Mouse (Mus musculus) kidney, embryonic 15.5 days (tissue): Measurements from ENCODE around the gene Imp4. TPM values are rescaled to one million over a fixed set of nuclear protein-coding genes. Genes with fewer than 3 reads are reported as not detected.
"Not testable (repeated sequence)": the region's sequence is repeated elsewhere in the genome, so short reads cannot be mapped to it uniquely, and the experiment has no call there.

ENCODE experiments used
- ATAC-seq: fragments of 200-750 bp; cut with Nextera tagmentation; replicated peaks from 2 replicates; pipeline ENCODE4 v1.8.0; 2017; ENCODE audit warnings: moderate TSS enrichment; ENCODE audit not compliant: low FRiP score
- H3K27ac ChIP-seq: fragments of 300-500 bp; sonication (generic); 2 replicates; pipeline ENCODE4 v1.5.1; 2015; ENCODE audit warnings: mild to moderate bottlenecking, inconsistent platforms
- H3K27me3 ChIP-seq: fragments of 300-500 bp; sonication (generic); 2 replicates; pipeline ENCODE4 v1.6.1; 2015; ENCODE audit warnings: inconsistent platforms
- H3K36me3 ChIP-seq: fragments of 300-500 bp; sonication (generic); 2 replicates; pipeline ENCODE4 v1.6.1; 2015; ENCODE audit warnings: inconsistent platforms
- H3K4me1 ChIP-seq: fragments of 300-500 bp; sonication (generic); 2 replicates; pipeline ENCODE4 v1.6.1; 2015; ENCODE audit warnings: inconsistent platforms
- H3K4me2 ChIP-seq: fragments of 300-500 bp; sonication (generic); 2 replicates; pipeline ENCODE4 v1.6.1; 2015; ENCODE audit warnings: moderate library complexity, mild to moderate bottlenecking, inconsistent platforms
- H3K4me3 ChIP-seq: fragments of 300-500 bp; sonication (generic); replicated peaks from 2 replicates; pipeline ENCODE4 v1.5.1; 2015; ENCODE audit warnings: mild to moderate bottlenecking, inconsistent platforms
- H3K9ac ChIP-seq: fragments of 300-500 bp; sonication (generic); 2 replicates; pipeline ENCODE4 v1.6.1; 2015; ENCODE audit warnings: mild to moderate bottlenecking, inconsistent platforms
- H3K9me3 ChIP-seq: fragments of 300-500 bp; sonication (generic); replicated peaks from 2 replicates; pipeline ENCODE4 v1.6.1; 2016; ENCODE audit warnings: inconsistent platforms
- WGBS: fragments of 180-500 bp; shearing (Covaris S2); methylation state at CpG from one replicate; pipeline ENCODE4 v1.1.7; 2015; ENCODE audit warnings: mixed read lengths; 5-methylcytosine and 5-hydroxymethylcytosine counted together
- polyA plus RNA-seq: library from polyadenylated mRNA; unstranded; fragments of >200 nt; fragmentation: Nextera tagmentation; extraction: Ambion mirVana; gene quantifications from 2 replicates; pipeline ENCODE4 v1.2.1, GENCODE M21; 2015

Imp4 gene
- polyA plus RNA-seq, 1 experiment from 2014 or later: 94.9 TPM

DNA sequence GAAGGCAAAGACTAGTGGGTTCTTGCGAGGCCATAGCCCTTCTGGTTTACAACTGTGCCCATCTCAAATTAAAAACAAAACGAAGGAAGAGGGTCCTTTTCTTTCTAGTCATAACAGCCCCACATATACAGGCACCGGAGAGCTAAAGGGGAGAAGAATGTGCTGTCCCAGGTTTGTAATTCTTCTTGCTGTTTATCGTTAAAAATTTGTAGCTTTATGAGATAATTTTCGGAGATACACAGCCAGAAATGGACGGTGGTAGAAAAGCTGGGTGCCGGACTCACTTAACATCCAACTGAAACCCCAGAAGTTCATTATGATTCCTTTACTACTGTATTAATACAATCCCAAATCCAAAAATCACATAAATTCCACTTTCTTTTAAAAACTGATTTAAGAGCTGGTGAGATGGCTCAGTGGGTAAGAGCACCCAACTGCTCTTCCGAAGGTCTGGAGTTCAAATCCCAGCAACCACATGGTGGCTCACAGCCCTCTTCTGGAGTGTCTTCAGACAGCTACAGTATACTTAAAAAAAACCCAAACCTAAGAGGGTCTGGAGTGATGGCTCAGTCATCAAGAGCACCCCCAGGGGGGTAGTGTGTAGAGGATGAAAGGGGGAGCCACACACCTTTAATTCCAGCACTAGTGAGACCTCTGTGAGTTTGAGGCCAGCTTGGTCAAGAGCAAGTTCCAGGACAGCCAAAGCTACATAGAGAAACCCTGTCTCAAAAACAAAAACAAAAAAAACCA lies 4.1 kb upstream of the Imp4 start:
- peak overlapping the region; percentile 70 for H3K4me2 ChIP-seq
- H3K9me3 ChIP-seq: peaks cover 19% of the 10 kb centered on the region
- peaks cover 32% of the 10 kb centered on the region for H3K36me3 ChIP-seq
- no peaks in the 10 kb centered on the region for H3K27me3 ChIP-seq
- peak overlapping the region; percentile 56 for H3K9ac ChIP-seq
- peaks cover 25% of the 10 kb centered on the region for H3K4me1 ChIP-seq
- H3K4me3 ChIP-seq: peak overlapping the region; percentile 71
- ATAC-seq: no peak
- WGBS: 29% methylated on average over 8 of the region's 8 CpGs
- H3K27ac ChIP-seq: peak overlapping the region; percentile 82

- Histone ChIP-seq H3K4me3 (no peak overlapping the region), H3K27me3 (no peaks in the 10 kb centered on the region), H3K4me1 (peaks cover 31% of the 10 kb centered on the region), H3K27ac (no peak overlapping the region), H3K4me2 (no peak overlapping the region), H3K9ac (no peak overlapping the region), H3K9me3 (peaks cover 11% of the 10 kb centered on the region), H3K36me3 (peaks cover 24% of the 10 kb centered on the region)
- 86% methylated on average over 3 of the region's 3 CpGs for WGBS
- no peak for ATAC-seq
Observed at GRCm38 (mm10) chr1:34436374-34436773, 3.3 kb upstream of the Imp4 start.

DNA sequence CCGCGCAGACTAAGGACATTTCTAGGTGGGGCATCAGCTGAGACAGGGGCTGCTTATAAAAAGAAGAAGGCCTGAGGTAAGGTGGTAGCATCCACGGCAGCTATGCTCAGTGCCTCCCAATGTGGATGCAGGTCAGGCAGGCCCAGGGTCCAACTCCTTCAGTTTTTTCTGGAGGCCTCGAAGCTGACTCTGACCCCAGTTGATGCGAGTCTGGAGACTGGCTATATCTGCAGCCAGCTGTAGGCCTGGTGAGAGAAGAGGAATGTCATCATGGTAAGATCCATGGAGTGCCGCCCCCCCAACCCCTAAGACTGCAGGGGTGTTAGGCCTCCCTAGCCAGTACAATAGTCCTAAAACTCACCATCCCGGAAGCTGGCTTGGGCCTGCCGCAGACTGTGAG lies 2.3 kb upstream of the Imp4 start:
- not testable (repeated sequence) for H3K4me3 ChIP-seq, H3K9ac ChIP-seq, H3K27ac ChIP-seq, H3K27me3 ChIP-seq, H3K4me2 ChIP-seq, H3K9me3 ChIP-seq, ATAC-seq
- Histone ChIP-seq H3K4me1 (peaks cover 34% of the 10 kb centered on the region), H3K36me3 (peaks cover 20% of the 10 kb centered on the region; the same call in 1 of the 2 replicates)
- WGBS: 91% methylated on average over 8 of the region's 8 CpGs

DNA sequence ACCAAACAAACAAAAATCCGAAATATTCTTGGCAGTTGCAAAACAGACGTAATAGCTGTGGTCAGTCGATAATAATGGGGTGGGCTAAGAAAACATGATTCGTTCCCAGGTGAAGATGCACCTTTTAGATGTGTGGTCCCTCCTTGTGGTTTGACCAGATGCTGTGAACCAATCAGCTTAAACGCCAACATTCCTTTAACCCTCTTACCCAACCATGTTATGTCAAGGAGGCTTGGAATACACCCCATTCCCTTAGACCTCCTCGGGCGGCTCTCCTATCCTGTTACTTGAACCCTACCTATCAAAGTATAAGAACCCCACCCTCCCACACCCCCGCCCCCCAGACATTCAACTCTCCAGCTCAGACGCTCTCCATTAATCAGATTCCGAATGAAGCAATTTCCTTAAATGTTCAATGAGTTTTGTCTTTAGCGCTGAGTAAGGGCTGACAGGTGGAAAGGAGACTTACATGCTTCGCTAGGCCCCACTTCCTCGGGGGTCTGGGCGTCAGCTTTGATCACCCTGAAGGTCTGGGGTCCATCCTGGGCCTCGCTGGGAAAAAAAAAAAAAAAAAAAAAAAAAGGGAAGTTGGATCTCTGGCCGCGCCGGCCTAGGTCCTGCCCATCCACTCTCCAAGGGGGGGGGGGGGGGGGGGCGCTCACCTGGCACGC lies 1.1 kb upstream of the Imp4 start:
- Histone ChIP-seq H3K36me3 (peaks cover 31% of the 10 kb centered on the region), H3K4me1 (peaks cover 30% of the 10 kb centered on the region), H3K9ac (peak overlapping the region; percentile 56), H3K27ac (no peak overlapping the region), H3K4me3 (peak overlapping the region; percentile 89), H3K27me3 (no peaks in the 10 kb centered on the region), H3K4me2 (peak overlapping the region; percentile 62), H3K9me3 (no peaks in the 10 kb centered on the region)
- 40% methylated on average over 15 of the region's 20 CpGs for WGBS
- no peak for ATAC-seq

DNA sequence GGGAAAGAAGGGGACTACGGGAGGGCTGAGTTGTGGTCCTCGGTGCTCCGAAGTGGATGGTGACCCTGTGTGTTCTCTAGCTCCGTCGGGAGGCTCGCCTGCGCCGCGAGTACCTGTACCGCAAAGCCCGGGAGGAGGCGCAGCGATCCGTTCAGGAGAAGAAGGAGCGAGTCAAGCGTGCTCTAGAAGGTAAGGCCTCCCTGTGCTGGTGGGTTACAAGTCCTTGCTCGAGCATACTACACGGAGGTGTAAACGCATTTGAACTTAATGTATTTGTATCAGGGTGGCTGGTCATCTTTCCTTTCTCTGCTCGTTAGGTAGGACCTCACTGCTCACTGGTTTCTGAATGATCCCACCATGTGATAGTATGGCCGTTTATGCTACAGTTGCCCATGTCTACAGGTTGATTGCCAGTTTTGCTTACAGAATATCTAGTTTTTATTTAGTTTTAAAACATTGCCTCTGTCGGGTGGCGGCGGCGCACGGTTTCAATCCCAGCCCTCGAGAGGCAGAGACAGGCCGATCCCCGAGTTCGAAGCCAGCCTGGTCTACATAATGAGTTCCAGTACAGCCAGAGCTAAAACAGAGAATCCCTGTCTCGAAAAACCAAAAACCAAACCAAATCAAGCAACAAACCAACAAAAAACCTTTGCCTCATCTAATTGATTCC lies 445 bp downstream of the Imp4 start:
- Histone ChIP-seq H3K27me3 (no peaks in the 10 kb centered on the region), H3K4me3 (peak overlapping the region; percentile 89), H3K4me2 (peak overlapping the region; percentile 62), H3K9ac (peak overlapping the region; percentile 65), H3K27ac (peak overlapping the region; percentile 82), H3K4me1 (peaks cover 22% of the 10 kb centered on the region), H3K36me3 (peaks cover 46% of the 10 kb centered on the region), H3K9me3 (no peaks in the 10 kb centered on the region)
- peak; percentile 57 for ATAC-seq
- 8% methylated on average over 31 of the region's 31 CpGs for WGBS

DNA sequence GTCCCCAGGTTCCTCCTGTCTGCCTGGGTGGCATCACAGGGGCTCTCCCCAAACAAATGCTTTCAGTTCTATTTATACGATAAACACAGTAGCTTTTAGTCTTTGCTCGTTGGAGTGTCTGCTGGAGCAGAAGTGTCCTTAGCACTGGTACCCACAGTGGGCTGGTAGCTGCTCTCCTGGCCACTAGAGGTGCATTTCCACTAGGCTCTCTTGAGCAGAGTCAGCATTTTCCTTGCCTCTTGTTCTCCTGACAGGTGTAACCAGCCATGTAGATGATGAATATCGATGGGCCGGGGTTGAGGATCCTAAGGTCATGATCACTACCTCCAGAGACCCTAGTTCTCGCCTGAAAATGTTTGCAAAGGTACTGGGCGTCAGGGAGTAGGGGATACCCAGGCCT lies 3.5 kb downstream of the Imp4 start:
- no peak for ATAC-seq
- Histone ChIP-seq H3K4me1 (peaks cover 18% of the 10 kb centered on the region), H3K27me3 (no peaks in the 10 kb centered on the region), H3K36me3 (peaks cover 54% of the 10 kb centered on the region), H3K9ac (no peak overlapping the region), H3K27ac (no peak overlapping the region), H3K4me2 (no peak overlapping the region), H3K9me3 (no peaks in the 10 kb centered on the region), H3K4me3 (no peak overlapping the region)
- 94% methylated on average over 6 of the region's 6 CpGs for WGBS

DNA sequence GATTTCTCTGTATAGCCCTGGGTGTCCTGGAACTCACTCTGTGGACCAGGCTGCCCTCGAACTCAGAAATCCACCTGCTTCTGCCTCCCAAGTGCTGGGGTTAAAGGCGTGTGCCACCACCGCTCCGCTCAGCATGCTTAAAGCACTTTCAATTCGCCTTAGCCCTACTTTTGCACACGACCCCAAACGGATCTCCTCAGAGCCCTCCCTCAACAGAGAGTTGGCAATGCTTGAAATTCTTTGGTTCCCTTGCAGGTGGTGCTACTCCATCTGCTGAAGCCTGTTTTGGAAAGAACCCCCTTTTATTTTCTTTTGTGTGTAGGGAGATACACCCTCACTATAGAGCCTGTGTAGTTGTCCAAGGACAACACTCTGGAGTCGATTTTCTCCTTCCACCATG lies 18.8 kb downstream of the Imp4 start:
- Histone ChIP-seq H3K27ac (no peak overlapping the region), H3K4me1 (peaks cover 15% of the 10 kb centered on the region; the same call in 1 of the 2 replicates), H3K9ac (no peak overlapping the region), H3K9me3 (no peaks in the 10 kb centered on the region), H3K27me3 (peaks cover 45% of the 10 kb centered on the region), H3K36me3 (no peaks in the 10 kb centered on the region), H3K4me2 (no peak overlapping the region; the same call in 1 of the 2 replicates), H3K4me3 (no peak overlapping the region)
- no peak for ATAC-seq
- WGBS: 27% methylated on average over 8 of the region's 8 CpGs

GRCm38 (mm10) chr1:34459284-34460060 lies 19.8 kb downstream of the Imp4 start, which contains the start of gene Ptpn18:
Ptpn18 (plus strand) TSS chr1:34459762.
- Histone ChIP-seq H3K4me3 (peak within 1 kb of the TSS; percentile 54), H3K4me2 (peak within 1 kb of the TSS; percentile 92), H3K27ac (peak within 1 kb of the TSS; percentile 46; the same call in 1 of the 2 replicates), H3K27me3 (peaks cover 45% of the 10 kb centered on the region), H3K36me3 (no peaks in the 10 kb centered on the region), H3K4me1 (peaks cover 15% of the 10 kb centered on the region; the same call in 1 of the 2 replicates), H3K9me3 (no peaks in the 10 kb centered on the region), H3K9ac (peak within 1 kb of the TSS; percentile 56)
- under 1% methylated on average over 48 of the region's 48 CpGs for WGBS
- peak; percentile 95 for ATAC-seq

DNA sequence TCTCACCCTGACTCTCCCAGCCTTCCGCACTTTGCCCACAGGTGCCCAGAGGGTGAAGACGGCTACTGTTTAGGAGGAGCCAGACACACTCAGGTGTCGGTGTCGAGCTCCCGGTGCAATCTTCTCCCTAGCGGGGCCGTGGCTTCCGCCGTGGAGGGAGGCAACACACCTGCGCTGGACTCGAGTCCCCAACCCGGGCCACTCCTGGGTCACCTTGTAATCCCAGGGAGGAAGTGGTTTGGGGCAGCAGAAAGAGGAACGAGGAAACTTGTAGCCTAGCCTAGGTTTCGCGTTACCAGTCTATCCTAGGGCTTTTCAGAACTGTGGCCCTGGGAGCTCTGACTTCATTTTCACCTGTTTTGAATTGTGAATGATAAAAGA lies 20.4 kb downstream of the Imp4 start:
- ATAC-seq: peak; percentile 59
- Histone ChIP-seq H3K9ac (peak overlapping the region; percentile 50), H3K27ac (peak overlapping the region; percentile 46; the same call in 1 of the 2 replicates), H3K27me3 (peaks cover 45% of the 10 kb centered on the region), H3K4me2 (peak overlapping the region; percentile 92), H3K4me3 (peak overlapping the region; percentile 54), H3K9me3 (no peaks in the 10 kb centered on the region), H3K36me3 (no peaks in the 10 kb centered on the region), H3K4me1 (peaks cover 15% of the 10 kb centered on the region; the same call in 1 of the 2 replicates)
- under 1% methylated on average over 15 of the region's 15 CpGs for WGBS

- Histone ChIP-seq H3K4me2 (no peak overlapping the region), H3K9me3 (no peaks in the 10 kb centered on the region), H3K9ac (no peak overlapping the region), H3K36me3 (no peaks in the 10 kb centered on the region), H3K27ac (no peak overlapping the region), H3K27me3 (peaks cover 30% of the 10 kb centered on the region), H3K4me3 (no peak overlapping the region), H3K4me1 (peaks cover 15% of the 10 kb centered on the region; the same call in 1 of the 2 replicates)
- ATAC-seq: no peak
- 14% methylated on average over 7 of the region's 7 CpGs for WGBS
Observed at GRCm38 (mm10) chr1:34462766-34463165, 23.1 kb downstream of the Imp4 start.

DNA sequence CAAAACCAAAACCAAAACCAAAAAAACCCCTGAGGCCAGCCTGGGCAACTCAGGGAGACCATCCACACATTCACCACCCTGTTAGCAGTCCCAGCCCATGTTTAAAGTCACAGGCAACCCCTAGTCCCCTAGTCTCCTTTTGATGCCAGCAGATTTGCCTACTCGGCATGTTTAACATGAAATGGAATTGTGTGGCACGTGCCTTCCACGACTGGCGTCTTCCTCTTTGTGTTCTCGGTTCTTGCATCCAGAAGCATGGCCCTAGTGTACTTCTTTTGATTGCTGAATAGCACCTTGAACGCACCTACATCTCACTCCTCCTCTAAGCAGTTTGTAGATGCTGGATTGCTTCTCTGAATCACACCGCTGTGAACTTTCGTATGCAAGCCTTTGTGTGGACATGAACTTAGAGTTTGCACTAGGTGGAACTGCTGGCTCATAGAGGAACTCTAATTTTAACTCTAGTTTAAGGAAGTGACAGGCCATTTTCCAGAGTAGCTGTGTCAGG lies 24.7 kb downstream of the Imp4 start:
- no peak overlapping the region for H3K27ac ChIP-seq
- no peak for ATAC-seq
- H3K27me3 ChIP-seq: peaks cover 15% of the 10 kb centered on the region
- no peak overlapping the region for H3K9ac ChIP-seq
- no peaks in the 10 kb centered on the region for H3K9me3 ChIP-seq
- H3K4me1 ChIP-seq: peaks cover 9% of the 10 kb centered on the region; the same call in 1 of the 2 replicates
- no peaks in the 10 kb centered on the region for H3K36me3 ChIP-seq
- H3K4me2 ChIP-seq: no peak overlapping the region
- H3K4me3 ChIP-seq: no peak overlapping the region
- 87% methylated on average over 8 of the region's 8 CpGs for WGBS
